Mouse (Mus musculus): Measurements from ENCODE around the gene Fggy. TPM values are rescaled to one million over a fixed set of nuclear protein-coding genes. Genes with fewer than 3 reads are reported as not detected.
A peak's percentile ranks its signal among the peaks of the same experiment; 100 is the strongest.

Gene Fggy
- total and polyA plus RNA-seq, 2 experiments, result 99.5 to 189 TPM

DNA sequence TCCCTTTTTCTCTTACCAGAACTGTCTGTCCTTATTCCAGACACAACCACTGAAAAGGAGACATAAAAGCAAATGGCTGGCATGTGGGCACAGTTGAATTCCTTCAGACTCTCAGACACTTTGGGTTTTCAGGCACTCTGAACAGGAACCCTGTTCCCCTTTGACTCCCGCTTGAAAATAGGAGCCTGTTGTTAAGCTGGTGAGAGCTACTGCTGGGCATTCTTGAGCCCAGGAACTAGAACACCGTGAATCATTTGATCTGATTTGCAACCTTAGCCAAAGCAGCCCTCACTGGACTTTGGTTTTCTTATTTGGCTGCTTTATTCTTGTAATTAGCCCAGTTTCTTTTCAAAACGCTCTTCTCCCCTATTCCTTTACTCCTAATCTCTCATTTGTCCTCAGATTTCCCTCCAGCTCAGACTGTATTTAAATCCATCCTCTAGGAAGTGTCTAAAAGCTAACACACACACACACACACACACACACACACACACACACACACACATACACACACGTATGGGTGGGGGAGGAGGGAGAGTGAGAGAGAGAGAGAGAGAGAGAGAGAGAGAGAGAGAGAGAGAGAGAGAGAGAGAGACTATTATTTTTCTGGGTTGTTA, 96.1 kb downstream of the Fggy start:
- no peak overlapping the region for H3K4me3 ChIP-seq (ENCODE audit: insufficient read depth, low read depth, low read length)
- no peak overlapping the region for H3K27ac ChIP-seq (replicated peaks; ENCODE audit: insufficient read depth, low read depth, low read length)
- TF ChIP-seq POLR2A (IDR thresholded peaks at IDR 0.05; ENCODE audit: extremely low read depth, insufficient read depth, low read length), result no peak
- TF ChIP-seq CTCF (IDR thresholded peaks at IDR 0.05; ENCODE audit: low read depth, low read length), result no peak
- no peak for DNase-seq (ENCODE audit: extremely low read depth, low read depth, low spot score)
- no peaks in the 10 kb centered on the region for H3K4me1 ChIP-seq (ENCODE audit: control insufficient read depth, insufficient read depth, low read length)
- no peaks in the 10 kb centered on the region; the same call in 1 of the 2 replicates for H3K79me2 ChIP-seq (ENCODE audit: control insufficient read depth, insufficient read depth, low read length)
- peaks cover 10% of the 10 kb centered on the region; the same call in 1 of the 2 replicates for H3K36me3 ChIP-seq (ENCODE audit: control insufficient read depth, insufficient read depth, low read length)
- 84% methylated on average over 3 of the region's 4 CpGs for WGBS
- no peaks in the 10 kb centered on the region for H3K27me3 ChIP-seq (ENCODE audit: control insufficient read depth, insufficient read depth, low read length)
- H3K9ac ChIP-seq (ENCODE audit: low read depth, low read length), result no peak overlapping the region

DNA sequence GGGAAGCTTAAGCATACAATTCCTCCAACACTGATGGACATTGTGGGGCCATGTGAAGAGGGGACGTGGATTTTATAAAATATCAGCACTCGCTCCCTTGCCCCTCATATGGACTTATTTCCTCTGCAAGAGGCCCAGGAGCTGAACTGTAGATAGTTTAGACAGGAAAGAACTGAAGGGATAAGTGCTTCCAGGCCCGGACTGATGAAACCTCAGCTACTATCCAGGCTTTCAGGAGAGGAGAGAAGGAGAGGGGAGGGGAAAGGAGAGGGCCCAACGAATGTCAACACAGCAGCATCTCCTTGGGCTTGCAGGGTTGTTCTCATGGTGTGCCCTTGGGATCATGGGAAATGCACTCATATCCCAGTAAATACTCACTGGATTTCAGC, 96.6 kb downstream of the Fggy start:
- Histone ChIP-seq H3K27me3 (ENCODE audit: control insufficient read depth, insufficient read depth, low read length) (no peaks in the 10 kb centered on the region), H3K4me3 (ENCODE audit: insufficient read depth, low read depth, low read length) (no peak overlapping the region), H3K27ac (replicated peaks; ENCODE audit: insufficient read depth, low read depth, low read length) (no peak overlapping the region), H3K4me1 (ENCODE audit: control insufficient read depth, insufficient read depth, low read length) (no peaks in the 10 kb centered on the region; the same call in 1 of the 2 replicates), H3K9ac (ENCODE audit: low read depth, low read length) (no peak overlapping the region), H3K36me3 (ENCODE audit: control insufficient read depth, insufficient read depth, low read length) (peaks cover 10% of the 10 kb centered on the region; the same call in 1 of the 2 replicates), H3K79me2 (ENCODE audit: control insufficient read depth, insufficient read depth, low read length) (no peaks in the 10 kb centered on the region; the same call in 1 of the 2 replicates)
- no peak for TF ChIP-seq CTCF (IDR thresholded peaks at IDR 0.05; ENCODE audit: low read depth, low read length)
- no peak for TF ChIP-seq POLR2A (IDR thresholded peaks at IDR 0.05; ENCODE audit: extremely low read depth, insufficient read depth, low read length)
- WGBS, result 76% methylated on average over 4 of the region's 4 CpGs
- DNase-seq (ENCODE audit: extremely low read depth, low read depth, low spot score), result no peak

DNA sequence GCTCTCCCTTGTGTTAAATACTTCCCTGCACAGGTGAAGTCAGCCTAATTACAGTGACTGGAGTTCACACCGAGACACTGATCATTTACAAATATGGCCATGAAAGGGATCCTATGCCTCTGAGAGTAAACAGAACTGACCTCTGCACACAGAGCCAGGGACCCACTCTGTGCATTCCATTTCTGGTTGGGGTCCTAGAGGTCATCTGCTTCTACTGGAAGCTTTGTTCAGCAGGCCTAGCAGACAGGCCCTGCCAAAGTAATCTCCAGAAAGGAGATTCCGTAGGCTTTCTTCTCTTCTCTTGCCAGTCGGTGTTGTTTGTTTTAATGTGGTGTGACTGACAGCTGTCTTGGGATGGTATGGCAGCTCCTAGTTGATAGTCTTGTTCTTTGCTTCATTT, 101.7 kb downstream of the Fggy start:
- Histone ChIP-seq H3K4me1 (ENCODE audit: control insufficient read depth, insufficient read depth, low read length) (peaks cover 3% of the 10 kb centered on the region), H3K36me3 (ENCODE audit: control insufficient read depth, insufficient read depth, low read length) (peaks cover 4% of the 10 kb centered on the region), H3K79me2 (ENCODE audit: control insufficient read depth, insufficient read depth, low read length) (no peaks in the 10 kb centered on the region; the same call in 1 of the 2 replicates), H3K27ac (replicated peaks; ENCODE audit: insufficient read depth, low read depth, low read length) (no peak overlapping the region), H3K9ac (ENCODE audit: low read depth, low read length) (no peak overlapping the region), H3K4me3 (ENCODE audit: insufficient read depth, low read depth, low read length) (no peak overlapping the region), H3K27me3 (ENCODE audit: control insufficient read depth, insufficient read depth, low read length) (no peaks in the 10 kb centered on the region)
- 39% methylated on average over 3 of the region's 3 CpGs for WGBS
- TF ChIP-seq POLR2A (IDR thresholded peaks at IDR 0.05; ENCODE audit: extremely low read depth, insufficient read depth, low read length), result no peak
- no peak for DNase-seq (ENCODE audit: extremely low read depth, low read depth, low spot score)

DNA sequence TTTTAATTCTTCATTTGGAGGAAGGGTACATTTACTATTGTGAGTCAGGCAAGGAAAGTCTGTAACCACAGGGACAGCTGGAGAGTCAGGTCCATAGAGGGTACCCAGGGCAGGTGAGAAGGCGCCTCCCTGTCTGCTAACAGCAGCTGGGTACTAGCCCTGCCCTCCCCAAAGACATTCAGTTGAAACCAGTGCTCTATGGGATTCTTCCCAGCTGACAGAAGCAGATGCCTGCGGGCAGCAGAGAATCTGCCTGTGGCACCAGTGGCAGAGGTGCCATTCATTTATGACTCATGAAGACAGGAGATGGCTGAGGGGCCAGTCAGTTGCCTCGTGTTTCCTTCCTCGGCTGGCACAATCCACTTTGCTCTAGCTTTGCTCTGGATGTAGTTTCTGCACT, 106.3 kb downstream of the Fggy start:
- Histone ChIP-seq H3K9ac (ENCODE audit: low read depth, low read length) (no peak overlapping the region), H3K4me3 (ENCODE audit: insufficient read depth, low read depth, low read length) (no peak overlapping the region), H3K27me3 (ENCODE audit: control insufficient read depth, insufficient read depth, low read length) (no peaks in the 10 kb centered on the region), H3K4me1 (ENCODE audit: control insufficient read depth, insufficient read depth, low read length) (peaks cover 7% of the 10 kb centered on the region), H3K27ac (replicated peaks; ENCODE audit: insufficient read depth, low read depth, low read length) (no peak overlapping the region), H3K79me2 (ENCODE audit: control insufficient read depth, insufficient read depth, low read length) (peaks cover 3% of the 10 kb centered on the region), H3K36me3 (ENCODE audit: control insufficient read depth, insufficient read depth, low read length) (peaks cover 3% of the 10 kb centered on the region)
- TF ChIP-seq CTCF (IDR thresholded peaks at IDR 0.05; ENCODE audit: low read depth, low read length), result no peak
- WGBS, result 88% methylated on average over 4 of the region's 4 CpGs
- no peak for DNase-seq (ENCODE audit: extremely low read depth, low read depth, low spot score)

DNA sequence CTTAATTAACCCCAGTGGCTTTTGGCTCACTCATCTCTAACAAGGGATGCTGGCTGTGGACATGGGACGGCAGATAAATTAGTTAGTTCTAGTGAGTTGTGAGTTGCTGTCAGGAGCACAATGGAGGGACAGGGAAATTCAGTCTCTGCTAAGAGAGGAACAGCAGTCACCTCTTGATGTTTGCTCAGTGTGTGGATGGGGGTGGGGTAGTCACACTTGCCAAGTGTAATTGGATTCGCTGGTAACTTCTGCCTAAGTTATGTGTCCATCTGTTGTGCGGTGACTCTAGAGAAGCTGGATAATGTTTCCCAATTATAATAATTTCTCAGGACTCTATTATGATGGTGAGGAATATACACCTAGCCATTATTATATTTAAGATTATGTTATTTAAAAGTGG, 107.0 kb downstream of the Fggy start:
- Histone ChIP-seq H3K27ac (replicated peaks; ENCODE audit: insufficient read depth, low read depth, low read length) (no peak overlapping the region), H3K4me3 (ENCODE audit: insufficient read depth, low read depth, low read length) (no peak overlapping the region), H3K4me1 (ENCODE audit: control insufficient read depth, insufficient read depth, low read length) (peaks cover 5% of the 10 kb centered on the region), H3K36me3 (ENCODE audit: control insufficient read depth, insufficient read depth, low read length) (peaks cover 3% of the 10 kb centered on the region), H3K9ac (ENCODE audit: low read depth, low read length) (no peak overlapping the region), H3K27me3 (ENCODE audit: control insufficient read depth, insufficient read depth, low read length) (no peaks in the 10 kb centered on the region), H3K79me2 (ENCODE audit: control insufficient read depth, insufficient read depth, low read length) (peaks cover 3% of the 10 kb centered on the region)
- TF ChIP-seq CTCF (IDR thresholded peaks at IDR 0.05; ENCODE audit: low read depth, low read length) (no peak), POLR2A (IDR thresholded peaks at IDR 0.05; ENCODE audit: extremely low read depth, insufficient read depth, low read length) (no peak)
- 38% methylated on average over 3 of the region's 3 CpGs for WGBS
- peak; percentile 56 for DNase-seq (ENCODE audit: extremely low read depth, low read depth, low spot score)

DNA sequence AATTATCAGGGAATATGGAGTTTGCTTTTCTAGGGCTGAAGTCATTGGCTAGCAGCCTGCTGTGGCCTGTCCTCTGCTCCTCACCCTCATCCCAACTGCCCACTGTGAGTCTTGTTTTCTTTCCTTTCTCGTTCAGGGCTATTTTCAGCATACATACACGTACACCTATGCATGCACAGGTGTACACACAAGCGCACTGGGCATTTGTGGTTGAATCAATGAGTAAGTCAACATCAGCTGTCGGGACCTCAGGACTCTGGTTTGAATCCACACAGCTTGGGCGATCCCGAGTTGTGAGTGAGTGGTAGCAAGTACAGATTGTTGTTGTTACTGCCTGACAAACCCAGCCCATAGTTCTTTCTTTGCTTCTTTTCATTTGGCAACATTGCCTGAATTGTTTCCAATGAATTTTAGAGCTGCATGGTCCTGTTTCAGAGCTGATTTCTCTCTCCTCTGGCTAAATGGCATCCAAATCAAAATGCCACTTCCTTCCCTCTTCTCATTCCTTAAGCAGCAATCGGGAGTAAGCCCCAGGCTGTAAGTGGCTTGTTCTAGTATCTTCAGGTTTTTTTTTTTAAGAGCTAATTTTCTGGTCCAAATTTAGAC, 109.1 kb downstream of the Fggy start:
- WGBS, result 62% methylated on average over 7 of the region's 7 CpGs
- Histone ChIP-seq H3K4me1 (ENCODE audit: control insufficient read depth, insufficient read depth, low read length) (peaks cover 5% of the 10 kb centered on the region), H3K27ac (replicated peaks; ENCODE audit: insufficient read depth, low read depth, low read length) (no peak overlapping the region), H3K27me3 (ENCODE audit: control insufficient read depth, insufficient read depth, low read length) (no peaks in the 10 kb centered on the region), H3K36me3 (ENCODE audit: control insufficient read depth, insufficient read depth, low read length) (0 out of 2 replicates have a peak, but pooled peaks cover 2% of the 10 kb centered on the region), H3K4me3 (ENCODE audit: insufficient read depth, low read depth, low read length) (no peak overlapping the region), H3K9ac (ENCODE audit: low read depth, low read length) (no peak overlapping the region), H3K79me2 (ENCODE audit: control insufficient read depth, insufficient read depth, low read length) (peaks cover 3% of the 10 kb centered on the region)
- DNase-seq (ENCODE audit: extremely low read depth, low read depth, low spot score), result no peak
- TF ChIP-seq POLR2A (IDR thresholded peaks at IDR 0.05; ENCODE audit: extremely low read depth, insufficient read depth, low read length) (no peak), CTCF (IDR thresholded peaks at IDR 0.05; ENCODE audit: low read depth, low read length) (no peak)
